Mouse (Mus musculus) adrenal gland, adult (tissue): Measurements from ENCODE around the gene Macrod2.

ENCODE experiments used
- DNase-seq, 2 experiments: peaks; one replicate each; pipeline ENCODE4 v3.0.0; 2022 to 2023; ENCODE audit warnings: low spot score in 1 of 2; ENCODE audit not compliant: inconsistent age in 2 of 2

Macrod2 gene

GRCm38 (mm10) chr2:141897951-141898350, 1502.8 kb downstream of the Macrod2 start:
- DNase-seq, result no peak

- no peak for DNase-seq
Measured at GRCm38 (mm10) chr2:141911831-141912447, 1516.8 kb downstream of the Macrod2 start.

GRCm38 (mm10) chr2:141913486-141913885, 1518.4 kb downstream of the Macrod2 start:
- DNase-seq, result no peak

DNA sequence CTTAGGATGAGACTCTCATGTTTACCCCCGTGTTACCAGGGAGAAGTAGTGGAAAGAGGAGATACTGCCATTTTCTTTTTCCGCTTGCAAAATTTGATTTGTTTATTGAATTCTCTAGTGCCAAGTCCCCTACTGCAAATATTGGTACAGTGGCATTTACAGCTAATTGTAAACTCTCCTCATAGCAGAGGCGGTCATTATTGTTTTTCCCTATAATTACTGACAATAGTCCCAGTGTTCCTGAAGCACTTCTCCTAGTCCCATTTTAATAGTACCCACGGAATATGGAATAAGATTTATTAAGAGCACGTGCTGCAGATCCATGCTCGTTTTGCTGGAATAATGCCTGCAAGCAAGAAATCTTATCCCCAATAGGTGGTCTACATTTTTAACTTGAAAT, 1518.8 kb downstream of the Macrod2 start:
- DNase-seq, result no peak

DNA sequence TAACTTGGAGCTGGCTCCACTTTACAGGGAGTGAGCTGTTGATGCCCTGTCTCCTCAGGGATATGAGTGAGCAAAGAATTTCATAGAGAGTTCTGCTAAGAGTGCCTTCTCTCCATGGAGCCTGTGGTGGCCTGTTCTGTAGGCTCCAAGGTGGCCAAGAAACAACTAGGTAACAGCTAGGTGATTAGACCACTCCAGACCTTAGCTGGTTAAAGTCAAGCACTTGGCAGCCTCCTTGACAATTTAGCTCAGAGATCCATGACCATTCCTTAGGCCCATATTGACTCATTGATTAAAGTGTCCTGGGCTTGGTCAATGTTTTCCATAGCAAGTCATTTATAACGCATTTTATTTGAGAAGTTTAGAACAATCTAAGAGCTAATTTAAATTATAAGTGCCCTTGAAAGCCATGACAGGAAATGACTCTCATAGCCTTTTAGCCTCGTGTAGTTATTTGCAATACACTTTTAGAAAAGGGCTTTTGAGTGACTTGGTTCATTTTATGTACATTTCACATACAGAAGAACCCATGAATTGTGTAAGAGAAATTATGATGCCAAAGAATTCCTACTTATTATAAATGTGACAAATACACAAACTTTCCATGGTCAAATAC, 1525.4 kb downstream of the Macrod2 start:
- DNase-seq, result no peak

DNA sequence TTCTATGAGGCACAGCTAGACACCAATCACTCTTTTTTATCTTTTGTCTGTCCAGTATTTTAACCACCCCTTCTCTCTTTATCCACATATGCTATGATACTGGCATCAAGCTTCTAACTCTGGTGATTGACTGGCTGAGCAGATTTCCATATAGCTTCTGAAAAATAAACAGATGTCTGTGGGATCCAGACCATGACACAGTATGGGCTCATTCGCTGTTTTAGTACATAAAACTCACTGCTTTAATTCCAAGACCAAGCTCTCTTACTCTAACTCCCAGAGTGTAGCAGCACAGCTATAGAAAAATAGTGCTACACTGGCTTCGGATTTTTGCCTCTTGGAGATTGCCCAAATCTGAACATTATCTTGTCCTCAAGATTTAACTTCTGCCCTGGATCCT, 1540.0 kb downstream of the Macrod2 start:
- DNase-seq, result no peak

DNA sequence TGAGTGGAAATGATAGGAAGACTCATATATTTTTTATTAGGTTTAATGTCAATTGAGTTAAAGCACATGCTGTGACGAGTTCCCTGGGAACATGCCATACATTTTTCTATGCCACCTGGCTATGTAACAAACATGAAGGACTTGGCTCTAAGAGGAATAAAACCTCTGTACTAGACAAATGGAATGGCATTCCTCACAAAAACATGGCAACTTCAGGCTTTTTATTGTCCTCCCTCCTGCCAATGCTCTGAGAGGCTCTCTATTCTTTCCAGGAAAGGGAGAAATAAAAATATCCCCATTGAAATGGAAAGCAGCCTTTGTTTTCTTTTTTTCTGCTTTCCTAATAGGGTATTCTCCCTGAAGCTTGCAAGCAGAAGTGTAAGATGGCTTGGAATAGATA, 1559.7 kb downstream of the Macrod2 start:
- no peak for DNase-seq

DNA sequence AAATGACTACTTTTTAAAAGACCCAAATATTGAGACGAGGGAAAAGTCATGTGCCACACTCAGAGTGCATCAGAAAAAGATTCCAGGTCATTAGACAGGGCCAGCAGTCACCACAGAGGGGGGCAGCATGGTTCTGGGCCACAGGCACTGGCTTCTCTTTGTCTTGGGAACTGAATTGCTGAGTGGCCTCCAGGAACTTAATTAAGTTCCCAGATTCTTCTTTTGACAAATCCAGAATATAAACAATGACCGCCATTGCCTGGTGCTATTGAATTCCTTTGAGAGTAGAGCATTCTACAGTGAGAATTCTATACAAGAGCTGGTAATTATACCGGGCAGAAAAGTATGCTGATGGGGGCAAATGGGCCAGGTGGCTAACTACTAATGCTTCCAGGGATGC, 1560.1 kb downstream of the Macrod2 start:
- DNase-seq, result no peak

DNA sequence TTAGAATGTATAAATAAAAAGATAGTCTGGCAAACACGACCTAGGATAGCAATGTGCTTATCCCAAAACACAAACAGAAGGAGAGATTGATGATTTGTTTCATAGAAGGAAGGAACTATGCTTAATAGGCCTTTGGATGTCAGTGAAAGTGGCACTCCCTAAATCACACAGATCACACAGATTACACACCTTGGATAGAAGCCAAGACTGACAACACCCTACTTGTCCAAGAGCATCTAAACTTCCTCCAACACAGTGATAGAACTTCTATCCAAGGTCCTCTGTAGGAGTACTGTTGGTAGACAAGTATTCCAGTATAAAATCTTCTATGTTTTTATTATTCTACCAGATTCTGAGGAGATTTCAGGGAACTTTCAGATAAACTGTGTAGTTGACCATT, 1567.8 kb downstream of the Macrod2 start:
- DNase-seq, result no peak

- peak in 1 of 2 experiments; percentile 54 for DNase-seq
Measured at GRCm38 (mm10) chr2:141983664-141984395, 1588.7 kb downstream of the Macrod2 start.

DNA sequence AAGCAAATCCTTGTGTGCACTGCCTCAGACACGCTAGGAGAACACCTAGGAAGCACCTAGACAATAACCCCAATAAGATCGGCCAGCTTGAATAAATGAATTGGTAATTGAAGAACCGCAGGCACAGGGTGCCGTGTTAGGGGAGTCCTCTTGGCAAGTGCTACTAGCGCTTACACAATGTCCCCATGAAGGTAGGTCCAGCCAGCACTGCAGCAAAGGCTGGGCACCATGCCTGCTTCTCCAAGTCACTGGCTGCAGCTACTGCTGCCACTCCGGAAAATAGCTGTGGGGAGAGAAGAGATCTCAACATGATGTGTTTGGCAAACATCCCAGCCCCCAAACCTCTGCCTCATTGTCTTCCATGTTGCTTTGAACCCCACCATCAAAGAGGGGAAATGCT, 1603.8 kb downstream of the Macrod2 start:
- peak in 1 of 2 experiments; percentile 20 for DNase-seq

DNA sequence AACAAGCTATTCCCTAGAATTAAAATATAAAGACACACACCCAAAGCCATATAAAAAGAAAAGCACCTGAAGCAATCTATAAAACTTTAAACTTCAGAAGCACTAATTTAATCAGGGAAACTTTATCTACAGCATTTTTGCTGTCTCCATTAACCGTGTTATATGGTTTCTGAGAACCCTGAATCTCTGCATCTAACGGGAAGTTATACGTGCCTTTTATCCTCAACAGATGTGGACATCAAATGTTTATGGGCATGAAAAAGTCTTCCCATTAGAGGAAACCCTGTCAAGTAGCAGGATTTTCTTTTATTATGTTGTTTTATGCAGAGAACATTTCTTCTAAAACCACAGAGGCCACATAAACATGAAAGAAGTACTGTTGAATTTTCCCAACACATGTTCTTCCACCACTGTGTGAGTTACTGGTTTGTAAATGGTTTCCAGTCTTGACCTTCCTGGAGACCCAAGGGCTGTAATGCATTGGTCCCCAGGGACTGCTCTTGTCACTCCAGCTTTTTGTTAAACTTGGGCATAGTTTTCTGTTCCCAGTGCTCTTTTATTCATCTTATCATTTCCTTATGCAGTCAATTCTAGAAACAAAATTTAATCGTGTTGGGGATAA, 1629.5 kb downstream of the Macrod2 start:
- DNase-seq, result no peak

DNA sequence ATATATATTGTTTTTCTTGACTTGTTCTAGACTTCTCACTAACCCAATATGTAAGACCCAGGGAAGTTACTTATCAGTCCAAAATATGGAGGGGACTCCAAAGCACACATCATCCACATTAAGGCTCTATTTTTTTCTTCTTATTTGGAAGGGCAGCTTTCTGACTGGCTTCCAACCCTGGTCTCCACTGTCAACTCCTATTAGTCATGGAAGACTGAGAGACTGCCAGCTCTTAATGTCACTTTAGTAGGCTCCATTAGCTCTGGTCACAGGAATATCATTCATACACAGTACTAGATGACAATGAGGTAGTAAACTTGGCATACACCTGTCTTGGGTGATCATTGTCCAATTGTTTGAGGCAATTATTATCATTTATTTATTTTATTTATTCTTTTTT, 1631.6 kb downstream of the Macrod2 start:
- no peak for DNase-seq

DNA sequence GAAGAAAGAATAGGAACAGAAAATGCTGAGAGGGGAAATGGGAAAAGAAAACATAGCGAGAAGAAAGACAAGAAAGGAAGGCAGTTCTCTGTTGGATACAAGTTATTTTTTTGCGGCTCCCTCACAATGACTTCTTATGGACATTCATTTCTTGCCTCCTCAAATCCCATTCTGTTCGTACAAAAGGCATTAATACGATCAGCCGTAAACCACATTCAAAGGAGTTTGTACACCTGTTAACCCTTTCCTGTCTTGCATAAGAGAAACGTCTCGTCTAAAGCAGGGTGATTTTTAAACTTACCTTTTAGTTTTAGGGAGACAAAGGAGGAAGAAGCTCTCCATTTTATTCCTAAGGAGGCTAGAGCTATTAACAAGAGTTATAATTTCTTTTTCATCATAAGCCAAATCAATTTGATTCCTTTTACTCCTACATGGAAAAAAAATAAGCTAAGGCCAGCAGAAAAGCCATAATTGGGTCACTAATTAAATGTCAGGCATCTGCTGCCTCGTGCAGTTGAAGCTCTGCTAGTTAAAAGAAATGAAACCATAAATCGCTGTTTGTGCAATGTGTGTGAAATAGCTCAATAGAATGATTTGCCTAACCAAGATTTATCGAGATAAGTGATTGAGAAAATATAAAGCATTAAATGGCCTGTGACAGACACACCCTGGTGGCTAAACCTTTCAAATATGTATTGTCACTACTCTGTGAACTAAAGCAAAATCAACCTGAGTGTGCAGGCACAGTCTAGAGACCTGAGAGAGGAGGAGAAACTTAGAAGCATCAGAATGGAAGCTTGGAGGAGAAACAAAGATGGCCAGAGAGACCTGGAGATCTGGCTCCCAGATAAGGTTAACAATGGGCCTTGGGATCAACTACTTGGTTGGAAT, 1635.9 kb downstream of the Macrod2 start:
- DNase-seq, result no peak

DNA sequence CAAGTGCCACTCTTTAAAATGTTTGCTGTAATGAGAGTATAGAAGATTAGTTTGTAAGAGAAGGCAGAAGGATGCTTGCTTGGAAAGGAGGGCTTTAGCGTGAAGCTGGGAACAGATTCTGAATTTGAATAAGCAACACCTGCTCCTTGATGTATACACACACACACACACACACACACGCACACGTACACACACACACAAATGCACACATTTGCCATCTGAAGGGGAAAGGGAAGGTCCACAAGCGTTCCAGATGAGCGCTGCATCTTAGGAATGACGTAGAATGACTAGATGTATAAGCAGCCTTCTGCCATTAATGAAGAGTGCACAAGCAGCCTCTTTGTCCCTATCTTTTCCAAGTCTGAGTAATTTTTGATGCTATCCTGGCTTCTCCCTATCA, 1660.5 kb downstream of the Macrod2 start:
- DNase-seq, result no peak

DNA sequence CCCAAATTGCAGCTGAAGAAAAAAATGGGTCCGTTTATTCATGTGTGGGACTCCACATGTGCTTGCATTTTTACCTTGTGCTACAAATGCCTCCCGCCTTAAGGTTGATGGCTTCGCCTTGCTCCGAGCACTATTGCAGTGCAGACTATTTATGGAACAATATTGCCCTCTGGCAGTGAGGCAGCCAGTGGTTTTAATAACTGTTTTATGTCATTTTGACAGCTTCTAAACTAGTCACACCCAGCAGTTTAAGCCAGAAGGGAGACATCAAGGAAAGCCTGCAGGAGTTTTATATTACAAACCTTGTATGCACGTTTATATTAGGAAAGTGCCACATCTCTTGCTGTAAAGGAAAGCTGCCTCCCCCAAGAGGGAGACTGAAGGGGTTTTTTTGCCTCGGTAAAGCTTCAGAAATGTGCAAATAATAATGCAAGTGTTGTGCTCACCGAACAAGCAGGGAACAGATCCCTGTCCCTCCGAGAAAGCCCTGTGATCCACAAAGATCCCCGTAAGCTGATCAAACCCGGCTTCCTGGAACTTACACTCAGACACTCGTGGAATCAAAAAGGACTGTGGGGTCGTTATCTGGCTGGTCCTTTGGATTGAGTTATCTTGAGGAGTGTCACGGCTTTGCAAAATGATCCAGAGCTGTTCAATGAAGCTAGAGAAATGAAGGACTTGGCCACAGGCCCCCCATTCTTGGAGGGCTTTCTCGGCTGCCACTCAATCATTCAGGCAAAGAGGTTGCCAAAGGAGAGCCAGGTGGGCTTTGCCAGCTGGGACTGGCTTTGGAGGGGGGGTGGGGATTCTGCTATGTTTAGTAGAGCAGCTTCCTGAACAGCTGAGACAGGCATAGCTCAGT, 1663.0 kb downstream of the Macrod2 start:
- peak in 1 of 2 experiments; percentile 38 for DNase-seq

DNA sequence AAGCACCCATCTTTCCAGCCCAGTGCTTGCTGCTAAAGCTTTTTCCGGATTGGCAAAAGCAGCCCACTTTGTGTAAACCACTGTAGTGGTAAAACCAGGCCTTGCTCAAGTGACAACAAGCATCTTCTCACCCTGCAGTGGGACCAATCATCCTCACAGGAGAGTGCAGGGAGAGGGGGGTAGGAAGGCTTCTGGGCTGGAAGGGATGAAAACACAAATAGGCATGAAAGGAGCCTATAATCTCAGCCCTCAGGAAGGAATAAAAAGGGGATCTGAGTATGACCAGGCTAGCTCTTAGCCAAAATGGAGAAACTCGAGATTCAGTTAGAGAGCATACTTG, 1663.6 kb downstream of the Macrod2 start:
- DNase-seq, result no peak

DNA sequence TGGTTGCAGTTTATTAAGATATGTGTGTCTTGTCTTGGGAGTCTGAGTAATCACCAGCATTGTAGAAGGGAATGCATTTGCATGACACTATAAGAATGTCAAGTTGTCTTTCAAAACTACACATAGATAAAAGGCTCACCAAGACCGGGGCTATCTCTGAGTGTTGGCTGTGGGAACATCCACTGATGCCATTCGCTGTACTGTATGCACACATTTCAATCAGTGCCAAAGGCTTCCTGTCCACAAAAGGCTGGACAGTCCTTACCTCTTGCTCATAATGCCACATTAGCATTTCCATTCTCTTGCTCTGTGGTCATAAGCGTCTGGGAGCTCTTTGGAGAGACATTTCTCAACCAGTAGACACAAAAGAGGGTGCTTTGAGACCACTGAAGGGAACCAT, 1713.8 kb downstream of the Macrod2 start:
- no peak for DNase-seq

DNA sequence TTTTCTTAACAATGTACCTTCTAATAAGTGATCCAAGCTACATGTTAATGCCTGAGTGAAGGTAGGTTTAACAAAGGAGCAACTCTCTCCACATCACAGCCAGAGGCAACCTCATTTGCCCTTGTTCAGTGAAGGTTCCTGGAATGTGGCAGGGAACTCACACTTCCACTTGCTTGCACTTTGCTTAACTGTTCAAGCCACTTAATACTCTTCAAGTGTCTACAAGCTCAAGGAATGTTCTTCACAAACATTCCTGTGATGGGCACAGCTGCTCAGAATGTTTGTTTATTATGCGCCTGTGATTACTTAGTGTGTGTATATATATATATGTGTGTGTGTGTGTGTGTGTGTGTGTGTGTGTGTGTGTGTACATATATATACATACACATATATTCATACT, 1721.5 kb downstream of the Macrod2 start:
- no peak for DNase-seq

GRCm38 (mm10) chr2:142128109-142128508, 1733.0 kb downstream of the Macrod2 start:
- no peak for DNase-seq
